Mouse (Mus musculus) MEL-GATA-1-ER (cell line): Measurements from ENCODE around the gene Fam160a1.

Experiments
- DNase-seq: peaks from one replicate; pipeline ENCODE4 v3.0.0-alpha.2; 2012; ENCODE audit warnings: low read depth; ENCODE audit errors: extremely low read depth

Gene Fam160a1

GRCm38 (mm10) chr3:85817191-85817590, at the start of gene Fam160a1:
TSS of gene Fam160a1 (minus strand) at chr3:85817291.
- DNase-seq, result no peak

- DNase-seq, result no peak
Observed at GRCm38 (mm10) chr3:85863996-85864395, 46.9 kb upstream of the Fam160a1 start.

- DNase-seq, result no peak
Observed at GRCm38 (mm10) chr3:85862886-85863285, 45.8 kb upstream of the Fam160a1 start.

GRCm38 (mm10) chr3:85860996-85861395, 43.9 kb upstream of the Fam160a1 start:
- DNase-seq, result peak; percentile 56

GRCm38 (mm10) chr3:85859311-85859710, 42.2 kb upstream of the Fam160a1 start:
- DNase-seq, result no peak

- no peak for DNase-seq
Observed at GRCm38 (mm10) chr3:85858140-85859135, 41.3 kb upstream of the Fam160a1 start.

- DNase-seq, result peak; percentile 13
Observed at GRCm38 (mm10) chr3:85857083-85857482, 40.0 kb upstream of the Fam160a1 start.

- peak; percentile 39 for DNase-seq
Observed at GRCm38 (mm10) chr3:85855947-85856346, 38.9 kb upstream of the Fam160a1 start.

- no peak for DNase-seq
Observed at GRCm38 (mm10) chr3:85855043-85855442, 38.0 kb upstream of the Fam160a1 start.

GRCm38 (mm10) chr3:85854143-85854542, 37.1 kb upstream of the Fam160a1 start:
- DNase-seq, result no peak

- no peak for DNase-seq
Observed at GRCm38 (mm10) chr3:85853715-85854114, 36.6 kb upstream of the Fam160a1 start.

GRCm38 (mm10) chr3:85850079-85850478, 33.0 kb upstream of the Fam160a1 start:
- DNase-seq, result no peak

- no peak for DNase-seq
Observed at GRCm38 (mm10) chr3:85846316-85846715, 29.2 kb upstream of the Fam160a1 start.

- no peak for DNase-seq
Observed at GRCm38 (mm10) chr3:85845341-85845740, 28.2 kb upstream of the Fam160a1 start.

GRCm38 (mm10) chr3:85842881-85843218, 25.8 kb upstream of the Fam160a1 start:
- no peak for DNase-seq

- no peak for DNase-seq
Observed at GRCm38 (mm10) chr3:85842177-85842880, 25.2 kb upstream of the Fam160a1 start.

GRCm38 (mm10) chr3:85841454-85842176, 24.5 kb upstream of the Fam160a1 start:
- DNase-seq, result no peak

- DNase-seq, result no peak
Observed at GRCm38 (mm10) chr3:85833627-85834026, 16.5 kb upstream of the Fam160a1 start.

- no peak for DNase-seq
Observed at GRCm38 (mm10) chr3:85832490-85833155, 15.5 kb upstream of the Fam160a1 start.

- DNase-seq, result no peak
Observed at GRCm38 (mm10) chr3:85831785-85832184, 14.7 kb upstream of the Fam160a1 start.

- no peak for DNase-seq
Observed at GRCm38 (mm10) chr3:85829047-85829446, 12.0 kb upstream of the Fam160a1 start.
